Mouse (Mus musculus) hindbrain, postnatal 0 days (tissue): Measurements from ENCODE around the gene Eno2. TPM values are rescaled to one million over a fixed set of nuclear protein-coding genes. Genes with fewer than 3 reads are reported as not detected.

ENCODE experiments used
- ATAC-seq: fragments of 200-750 bp; cut with Nextera tagmentation; 2 replicates; pipeline ENCODE4 v1.8.0; 2017; ENCODE audit warnings: mild to moderate bottlenecking, moderate TSS enrichment, moderate library complexity
- DNase-seq: peaks from one replicate; pipeline ENCODE4 v3.0.0-alpha.2; 2015; ENCODE audit warnings: low spot score
- H3K27ac ChIP-seq: fragments of 300-500 bp; sonication (generic); 2 replicates; pipeline ENCODE4 v1.5.1; 2014; ENCODE audit warnings: mild to moderate bottlenecking
- H3K27me3 ChIP-seq: fragments of 300-500 bp; sonication (generic); 2 replicates; pipeline ENCODE4 v1.6.1; 2014; ENCODE audit warnings: low read length, mixed read lengths; ENCODE audit not compliant: insufficient read depth
- H3K36me3 ChIP-seq: fragments of 300-500 bp; sonication (generic); 2 replicates; pipeline ENCODE4 v1.6.1; 2014; ENCODE audit warnings: low read length, mixed read lengths; ENCODE audit not compliant: insufficient read depth
- H3K4me1 ChIP-seq: fragments of 300-500 bp; sonication (generic); 2 replicates; pipeline ENCODE4 v1.6.1; 2014; ENCODE audit warnings: antibody characterized with exemption, low read length, mixed read lengths; ENCODE audit not compliant: insufficient read depth
- H3K4me2 ChIP-seq: fragments of 300-500 bp; sonication (generic); 2 replicates; pipeline ENCODE4 v1.6.1; 2014; ENCODE audit warnings: low read depth, mild to moderate bottlenecking, low read length, moderate library complexity, mixed read lengths
- H3K4me3 ChIP-seq: fragments of 300-500 bp; sonication (generic); 2 replicates; pipeline ENCODE4 v1.5.1; 2014; ENCODE audit warnings: low read length
- H3K9ac ChIP-seq: fragments of 300-500 bp; sonication (generic); replicated peaks from 2 replicates; pipeline ENCODE4 v1.6.1; 2014; ENCODE audit warnings: mild to moderate bottlenecking, low read length, moderate library complexity, mixed read lengths
- H3K9me3 ChIP-seq: fragments of 300-500 bp; sonication (generic); 2 replicates; pipeline ENCODE4 v1.6.1; 2016; ENCODE audit warnings: low read length, mixed read lengths
- CTCF ChIP-seq: IDR thresholded peaks from 2 replicates; pipeline ENCODE4 v1.5.1; 2016; ENCODE audit warnings: antibody characterized with exemption, control low read depth, low read depth
- WGBS: fragments of 180-500 bp; shearing (Covaris S2); extraction: QIAGEN DNeasy Blood & Tissue Kit; methylation state at CpG from one replicate; pipeline ENCODE4 v1.1.7; 2014; 5-methylcytosine and 5-hydroxymethylcytosine counted together
- polyA plus RNA-seq: library from polyadenylated mRNA; unstranded; fragments of >200 nt; fragmentation: Nextera tagmentation; extraction: Ambion mirVana; gene quantifications from 2 replicates; pipeline ENCODE4 v1.2.1, GENCODE M21; 2015
- total RNA-seq: library from RNA; depleted of rRNA; stranded (reverse); fragments of >200 nt; gene quantifications from 2 replicates; pipeline ENCODE4 v1.2.3, GENCODE M21; 2014

Eno2 gene
- total and polyA plus RNA-seq, 2 experiments from 2014 or later, result 213 to 357 TPM

GRCm38 (mm10) chr6:124746296-124746605 lies 23.2 kb downstream of the Eno2 start:
- no peak for DNase-seq
- 0 out of 2 replicates have a peak, but pooled peaks have one; percentile 0 for TF ChIP-seq CTCF
- Histone ChIP-seq H3K27ac (peak overlapping the region; percentile 87), H3K4me2 (peak overlapping the region; percentile 96), H3K27me3 (no peaks in the 10 kb centered on the region), H3K9ac (peak overlapping the region; percentile 78), H3K36me3 (peaks cover 25% of the 10 kb centered on the region), H3K4me1 (peaks cover 6% of the 10 kb centered on the region; the same call in 1 of the 2 replicates), H3K9me3 (no peaks in the 10 kb centered on the region), H3K4me3 (peak overlapping the region; percentile 45)
- 14% methylated on average over 8 of the region's 8 CpGs for WGBS
- peak; percentile 1 for ATAC-seq

GRCm38 (mm10) chr6:124745490-124746295 lies 23.8 kb downstream of the Eno2 start:
- peak; percentile 99 for DNase-seq
- under 1% methylated on average over 85 of the region's 85 CpGs for WGBS
- Histone ChIP-seq H3K9ac (peak overlapping the region; percentile 78), H3K4me1 (peaks cover 6% of the 10 kb centered on the region; the same call in 1 of the 2 replicates), H3K36me3 (peaks cover 25% of the 10 kb centered on the region), H3K27me3 (no peaks in the 10 kb centered on the region), H3K9me3 (no peaks in the 10 kb centered on the region), H3K4me2 (peak overlapping the region; percentile 96), H3K4me3 (peak overlapping the region; percentile 45), H3K27ac (peak overlapping the region; percentile 87)
- peak; percentile 88 for ATAC-seq
- TF ChIP-seq CTCF, result peak; percentile 75

- no peak for DNase-seq
- no peaks in the 10 kb centered on the region for H3K9me3 ChIP-seq
- no peaks in the 10 kb centered on the region for H3K27me3 ChIP-seq
- no peak for TF ChIP-seq CTCF
- peak overlapping the region; percentile 45; the same call in 1 of the 2 replicates for H3K4me3 ChIP-seq
- H3K4me2 ChIP-seq, result peak overlapping the region; percentile 96
- H3K4me1 ChIP-seq, result peaks cover 9% of the 10 kb centered on the region; the same call in 1 of the 2 replicates
- 0 out of 2 replicates have a peak overlapping the region, but pooled peaks have one; percentile 23 for H3K9ac ChIP-seq
- H3K36me3 ChIP-seq, result peaks cover 25% of the 10 kb centered on the region
- ATAC-seq, result no peak
- WGBS, result 67% methylated on average over 26 of the region's 26 CpGs
- peak overlapping the region; percentile 69; the same call in 1 of the 2 replicates for H3K27ac ChIP-seq
Observed at GRCm38 (mm10) chr6:124744755-124745321, 24.6 kb downstream of the Eno2 start.

GRCm38 (mm10) chr6:124743647-124744046 lies 25.8 kb downstream of the Eno2 start:
- no peak overlapping the region for H3K4me2 ChIP-seq
- H3K9ac ChIP-seq, result no peak overlapping the region
- H3K36me3 ChIP-seq, result peaks cover 25% of the 10 kb centered on the region
- H3K27ac ChIP-seq, result no peak overlapping the region
- H3K4me1 ChIP-seq, result peaks cover 11% of the 10 kb centered on the region
- no peaks in the 10 kb centered on the region for H3K9me3 ChIP-seq
- ATAC-seq, result no peak
- no peaks in the 10 kb centered on the region for H3K27me3 ChIP-seq
- TF ChIP-seq CTCF, result no peak
- 92% methylated on average over 8 of the region's 8 CpGs for WGBS
- no peak for DNase-seq
- H3K4me3 ChIP-seq, result no peak overlapping the region

- Histone ChIP-seq H3K4me1 (peaks cover 11% of the 10 kb centered on the region), H3K4me2 (no peak overlapping the region), H3K27ac (no peak overlapping the region), H3K9ac (no peak overlapping the region), H3K36me3 (peaks cover 19% of the 10 kb centered on the region; the same call in 1 of the 2 replicates), H3K4me3 (no peak overlapping the region), H3K9me3 (no peaks in the 10 kb centered on the region), H3K27me3 (no peaks in the 10 kb centered on the region)
- no peak for ATAC-seq
- no peak for DNase-seq
- TF ChIP-seq CTCF, result no peak
- 88% methylated on average over 15 of the region's 15 CpGs for WGBS
Observed at GRCm38 (mm10) chr6:124742839-124743514, 26.5 kb downstream of the Eno2 start.

GRCm38 (mm10) chr6:124741842-124742241 lies 27.6 kb downstream of the Eno2 start:
- 58% methylated on average over 3 of the region's 3 CpGs for WGBS
- Histone ChIP-seq H3K36me3 (peaks cover 10% of the 10 kb centered on the region; the same call in 1 of the 2 replicates), H3K4me2 (peak overlapping the region; percentile 91), H3K27me3 (no peaks in the 10 kb centered on the region), H3K9ac (peak overlapping the region; percentile 94; the same call in 1 of the 2 replicates), H3K4me3 (peak overlapping the region; percentile 64), H3K4me1 (peaks cover 11% of the 10 kb centered on the region), H3K27ac (peak overlapping the region; percentile 100), H3K9me3 (no peaks in the 10 kb centered on the region)
- ATAC-seq (no peak), DNase-seq (no peak)
- no peak for TF ChIP-seq CTCF
